Mouse (Mus musculus) C2C12 (cell line): ENCODE data around the gene Slc35f6.

Source experiments
- CEBPB ChIP-seq: IDR thresholded peaks from one replicate; pipeline ENCODE4 v1.6.1; 2011; ENCODE audit warnings: low read depth, mild to moderate bottlenecking, control low read depth, moderate library complexity
- CTCF ChIP-seq: IDR thresholded peaks from one replicate; pipeline ENCODE4 v1.5.1; 2011; ENCODE audit not compliant: control insufficient read depth, insufficient read depth, insufficient read length
- FOSL1 ChIP-seq: IDR thresholded peaks from one replicate; pipeline ENCODE4 v1.8.0; 2011; ENCODE audit warnings: mild to moderate bottlenecking, low read length; ENCODE audit not compliant: poor library complexity, insufficient read depth, severe bottlenecking
- MAX ChIP-seq: IDR thresholded peaks from one replicate; pipeline ENCODE4 v1.6.1; 2011; ENCODE audit warnings: mild to moderate bottlenecking, control low read depth
- MYOD1 ChIP-seq: IDR thresholded peaks from one replicate; pipeline ENCODE4 v1.6.1; 2011; ENCODE audit warnings: low read depth; ENCODE audit not compliant: control insufficient read depth, insufficient read length
- MYOG ChIP-seq: IDR thresholded peaks from one replicate; pipeline ENCODE4 v1.6.1; 2011; ENCODE audit not compliant: control insufficient read depth, insufficient read length; ENCODE audit errors: extremely low read depth
- USF1 ChIP-seq: IDR thresholded peaks from one replicate; pipeline ENCODE4 v1.6.1; 2011; ENCODE audit warnings: low read depth, mild to moderate bottlenecking, control low read depth, moderate library complexity

DNA sequence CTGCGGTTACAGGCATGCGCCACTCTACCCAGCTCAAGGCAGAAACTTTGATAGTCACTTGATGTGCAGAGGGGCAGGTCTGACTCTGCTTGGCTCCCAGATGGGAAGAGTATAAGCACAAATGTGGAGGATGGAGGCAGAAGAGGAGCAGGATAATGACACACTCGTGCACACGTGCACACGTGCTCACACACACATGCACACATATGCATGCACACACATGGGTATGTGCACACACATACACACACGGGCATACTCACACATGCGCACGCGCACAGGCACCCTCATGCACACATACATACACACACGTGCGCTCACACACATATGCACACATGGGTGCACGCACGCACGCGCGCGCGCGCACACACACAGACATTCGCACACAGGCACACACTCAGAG lies 27.2 kb upstream of the Slc35f6 start:
- TF ChIP-seq MYOG (no peak), USF1 (no peak), MYOD1 (no peak), CTCF (no peak), CEBPB (no peak), MAX (no peak), FOSL1 (no peak)
